Mouse (Mus musculus) heart, postnatal 14 days (tissue): ENCODE measurements around the gene Itpa. TPM values are rescaled to one million over a fixed set of nuclear protein-coding genes. Genes with fewer than 3 reads are reported as not detected.
A peak's percentile ranks its signal among the peaks of the same experiment; 100 is the strongest.

ENCODE experiments used
- DNase-seq, 2 experiments: peaks; one replicate each; pipeline ENCODE4 v3.0.0; 2021 to 2022
- intact Hi-C: fragments of 180-260 bp; cut with DNase I; formaldehyde crosslinking; loops from one replicate; pipeline ENCODE4 v1.15.1; 2025
- total RNA-seq, 2 experiments: library from RNA; stranded (reverse); gene quantifications; 2 replicates each; pipeline ENCODE4 v1.2.3; 2021

Gene Itpa
- total RNA-seq, 2 experiments from 2014 or later = 19.8 to 20.2 TPM

DNA sequence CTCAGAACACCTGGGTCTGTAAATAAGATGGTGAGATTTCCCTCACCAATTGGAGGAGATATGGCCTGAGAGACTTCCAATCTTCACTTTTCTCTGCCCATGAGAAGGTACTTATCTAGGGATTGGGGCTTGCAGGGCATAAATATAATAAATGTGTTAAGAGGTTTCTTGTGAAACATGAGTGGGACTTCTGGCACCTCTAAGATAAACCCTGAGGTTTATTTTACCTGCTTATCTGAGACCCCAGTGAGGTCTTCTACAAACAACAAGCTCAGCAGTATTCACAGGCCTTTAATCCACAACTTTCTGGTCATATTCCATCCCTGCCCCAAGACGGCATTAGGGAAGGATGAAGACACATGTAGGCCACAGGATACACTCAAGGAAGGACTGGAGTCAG lies 13.7 kb upstream of the Itpa start:
- intact Hi-C loops = no loop called here
- no peak for DNase-seq

DNA sequence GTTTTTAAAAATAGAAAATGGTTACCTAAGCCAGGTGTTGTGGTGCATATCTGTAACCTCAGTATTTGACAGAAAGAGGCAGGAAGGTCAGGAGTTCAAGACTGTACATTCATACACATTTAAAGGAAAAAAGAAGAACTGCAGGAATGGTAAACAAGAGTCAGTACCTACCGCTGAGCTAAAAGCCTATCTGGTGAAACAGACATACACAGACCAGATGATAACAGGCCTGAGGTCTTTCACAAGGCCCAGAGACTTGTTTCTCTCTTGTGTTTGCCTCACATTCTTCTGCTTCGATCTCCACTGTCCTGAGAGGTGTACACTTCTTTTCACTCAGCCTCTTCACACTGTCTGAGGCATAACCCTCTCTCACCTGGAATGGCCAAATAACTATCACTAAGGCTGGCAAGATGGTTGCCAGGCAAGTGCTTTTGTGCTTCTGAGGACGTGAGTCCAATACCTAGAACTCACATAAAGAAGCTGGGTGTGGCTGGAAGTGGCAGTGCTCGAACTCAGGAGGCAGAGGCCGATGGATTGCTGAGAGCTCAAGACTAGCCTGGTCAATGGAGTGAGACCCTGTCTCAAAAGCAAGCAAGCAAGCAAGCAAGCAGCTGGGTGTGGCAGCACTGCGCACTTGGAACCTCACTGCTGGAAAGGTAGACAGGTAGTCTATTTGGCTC lies 11.6 kb upstream of the Itpa start:
- intact Hi-C loops = no loop called here
- DNase-seq = no peak

- DNase-seq = no peak
- intact Hi-C loops = no loop called here
These were observed 10.9 kb upstream of the Itpa start for GRCm38 (mm10) chr2:130656536-130656935.

DNA sequence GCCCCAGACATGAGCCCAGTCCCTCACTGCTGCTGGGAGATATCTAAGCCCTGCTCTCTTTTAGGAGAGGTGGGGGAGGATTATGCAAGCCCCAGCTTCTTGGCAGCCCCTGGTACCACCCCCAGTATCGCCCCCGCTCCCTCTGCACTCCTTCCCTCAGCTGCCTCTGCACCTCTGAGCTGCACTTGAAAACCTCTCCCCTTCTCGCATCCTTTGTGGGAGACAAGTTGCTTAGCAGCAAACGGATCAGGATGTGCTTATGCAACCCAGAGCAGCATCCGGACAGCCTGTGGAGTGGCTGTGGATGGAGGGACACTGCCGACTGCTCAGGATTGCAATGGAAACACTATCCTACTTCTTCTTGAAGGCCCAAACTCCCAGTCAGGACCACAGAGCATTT lies 9.9 kb upstream of the Itpa start:
- intact Hi-C loops = no loop called here
- no peak for DNase-seq

GRCm38 (mm10) chr2:130658530-130658929 lies 8.9 kb upstream of the Itpa start:
- intact Hi-C loops = no loop called here

GRCm38 (mm10) chr2:130663342-130663741 lies 4.1 kb upstream of the Itpa start:
- no peak for DNase-seq
- intact Hi-C loops = no loop called here

More at GRCm38 (mm10) chr2:130658530-130658929, 8.9 kb upstream of the Itpa start:
- no peak for DNase-seq

GRCm38 (mm10) chr2:130664102-130664701 lies 3.2 kb upstream of the Itpa start, which contains the start of gene Ddrgk1:
Gene Ddrgk1, minus strand, starts transcription at chr2:130664659.
- intact Hi-C loops = no loop called here
- peak; percentile 93 for DNase-seq

DNA sequence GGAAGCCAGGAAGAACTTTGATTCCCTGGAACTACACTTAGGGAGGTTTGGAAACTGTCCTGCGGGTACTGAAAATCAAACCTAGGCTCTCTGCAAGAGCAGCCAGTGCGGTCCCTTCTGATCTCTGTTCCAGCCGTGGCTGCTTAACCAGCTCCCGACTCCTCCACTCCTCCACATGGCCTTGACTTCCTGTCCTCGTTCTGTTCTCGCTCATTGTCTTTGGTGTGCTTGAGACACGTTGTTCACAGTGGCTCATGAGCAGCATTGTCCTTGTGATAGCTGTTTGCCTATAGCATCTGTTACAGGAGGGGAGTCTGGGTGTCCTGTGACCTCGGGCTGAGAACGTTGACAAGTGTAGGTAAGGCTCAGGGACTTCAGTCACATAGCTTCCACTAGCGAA lies 9.8 kb downstream of the Itpa start:
- no peak for DNase-seq
- intact Hi-C loops = no loop called here

- intact Hi-C loops = no loop called here
- DNase-seq = no peak
These were observed 11.7 kb downstream of the Itpa start for GRCm38 (mm10) chr2:130679154-130679553.

DNA sequence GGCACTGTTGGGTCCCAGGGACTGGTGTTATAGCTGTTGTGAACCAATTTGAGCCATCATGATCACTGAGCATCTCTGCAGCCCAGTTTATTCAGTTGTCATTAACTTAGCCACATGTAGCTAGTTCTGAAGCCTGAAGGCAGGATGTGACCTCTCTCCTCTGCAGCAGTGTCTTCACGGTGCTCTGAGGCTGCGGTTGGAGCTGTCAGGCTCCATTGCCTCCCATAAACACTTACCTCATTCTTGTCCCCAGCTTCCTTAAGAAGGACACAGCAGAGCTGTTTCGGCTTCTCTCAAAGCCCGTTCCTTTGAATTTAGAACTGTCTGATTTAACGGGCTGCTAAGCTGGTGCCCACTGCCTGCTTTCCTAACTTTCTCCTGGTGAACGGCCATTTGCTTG lies 12.5 kb downstream of the Itpa start:
- intact Hi-C loops = no loop called here
- no peak for DNase-seq

DNA sequence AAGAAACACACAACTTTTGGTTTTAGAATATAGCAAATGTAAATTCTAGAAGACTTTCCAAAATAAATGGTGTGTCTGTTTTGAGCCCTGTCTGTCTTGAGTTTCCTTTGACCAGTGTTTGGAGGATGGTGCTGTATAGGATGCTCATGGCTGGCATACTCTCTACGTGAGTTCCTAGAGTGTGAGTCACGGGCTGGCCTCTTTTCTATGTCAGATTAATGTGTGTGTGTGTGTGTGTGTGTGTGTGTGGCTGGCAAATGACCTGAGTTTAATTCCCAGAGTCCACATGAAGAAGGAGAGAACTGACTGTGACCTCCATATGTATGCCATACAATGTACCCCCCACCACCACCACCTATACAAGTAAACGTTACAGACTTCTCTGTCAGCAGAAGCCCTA lies 14.1 kb downstream of the Itpa start:
- DNase-seq = no peak
- intact Hi-C loops = no loop called here

DNA sequence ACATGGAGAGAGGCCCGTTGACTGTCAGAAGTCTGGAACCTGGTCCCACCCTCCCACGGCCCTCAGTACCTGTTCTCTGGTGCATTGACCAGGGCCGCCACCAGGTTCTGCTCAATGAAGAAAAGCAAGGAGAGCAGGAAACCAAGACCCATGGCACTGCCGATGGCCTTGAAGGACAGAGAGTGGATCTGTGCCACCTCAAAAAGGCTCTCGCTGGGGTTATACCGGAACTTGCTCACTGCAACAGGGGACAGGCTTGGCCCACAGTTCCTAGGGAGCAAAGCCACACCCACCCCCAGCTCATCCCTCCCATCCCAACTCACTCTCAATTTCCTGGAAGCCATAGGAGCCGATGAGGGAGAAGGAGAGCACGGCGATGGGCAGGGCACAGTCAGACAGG lies 18.0 kb downstream of the Itpa start:
- DNase-seq = no peak
- intact Hi-C loops = no loop called here

- intact Hi-C loops = no loop called here
- DNase-seq = no peak
These were observed 21.6 kb downstream of the Itpa start for GRCm38 (mm10) chr2:130689011-130689410.

- intact Hi-C loops = no loop called here
- no peak for DNase-seq
These were observed 26.2 kb downstream of the Itpa start for GRCm38 (mm10) chr2:130693563-130693962.

DNA sequence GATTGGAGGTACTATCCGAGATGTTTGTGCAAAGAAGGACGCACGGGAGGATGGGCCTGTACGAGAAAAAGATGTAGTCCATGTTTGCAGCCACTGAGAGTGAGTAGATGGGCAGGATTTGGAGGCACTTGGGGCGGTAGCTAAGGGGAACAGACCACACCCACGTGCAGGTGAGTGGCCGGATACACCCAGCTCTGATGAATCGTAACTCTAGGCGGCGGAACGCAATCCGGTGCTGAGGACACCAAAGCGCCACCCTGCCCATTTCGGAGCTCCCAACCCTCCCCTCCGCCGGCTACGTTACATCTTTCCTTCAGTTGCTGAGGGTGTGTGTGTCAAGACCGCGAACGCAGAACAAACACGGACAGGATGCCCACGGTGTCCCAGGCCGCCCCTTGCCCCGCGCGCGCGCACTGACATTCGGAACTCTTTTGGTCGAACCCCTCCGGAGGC lies 29.3 kb downstream of the Itpa start:
- intact Hi-C loops = no loop called here
- DNase-seq = no peak

GRCm38 (mm10) chr2:130697153-130697810 lies 29.9 kb downstream of the Itpa start, which contains the start of gene Slc4a11:
Gene Slc4a11, minus strand, starts transcription at chr2:130697519.
- intact Hi-C loops = no loop called here
- peak; percentile 56 to 61 for DNase-seq

DNA sequence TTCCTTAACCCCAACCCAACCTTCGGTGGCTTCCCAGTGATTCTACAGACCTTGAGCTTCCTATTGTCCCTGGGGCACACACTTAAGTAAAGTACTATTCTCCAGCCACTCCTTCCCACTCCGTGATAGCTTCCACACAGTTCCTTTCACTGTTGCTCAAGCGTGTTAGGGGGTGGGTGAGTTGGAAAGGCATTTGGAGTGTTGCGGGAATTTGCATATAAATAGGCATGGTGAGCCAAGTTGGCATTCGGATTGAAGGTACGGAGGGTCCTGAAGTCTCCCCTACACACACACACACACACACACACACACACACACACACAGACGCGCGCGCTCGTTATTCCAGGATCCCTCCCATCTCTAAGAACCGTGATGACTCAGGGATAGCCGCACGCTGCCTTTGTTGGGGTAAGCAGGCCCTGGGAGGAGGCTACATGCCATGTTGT lies 30.4 kb downstream of the Itpa start:
- no peak for DNase-seq
- intact Hi-C loops = no loop called here

DNA sequence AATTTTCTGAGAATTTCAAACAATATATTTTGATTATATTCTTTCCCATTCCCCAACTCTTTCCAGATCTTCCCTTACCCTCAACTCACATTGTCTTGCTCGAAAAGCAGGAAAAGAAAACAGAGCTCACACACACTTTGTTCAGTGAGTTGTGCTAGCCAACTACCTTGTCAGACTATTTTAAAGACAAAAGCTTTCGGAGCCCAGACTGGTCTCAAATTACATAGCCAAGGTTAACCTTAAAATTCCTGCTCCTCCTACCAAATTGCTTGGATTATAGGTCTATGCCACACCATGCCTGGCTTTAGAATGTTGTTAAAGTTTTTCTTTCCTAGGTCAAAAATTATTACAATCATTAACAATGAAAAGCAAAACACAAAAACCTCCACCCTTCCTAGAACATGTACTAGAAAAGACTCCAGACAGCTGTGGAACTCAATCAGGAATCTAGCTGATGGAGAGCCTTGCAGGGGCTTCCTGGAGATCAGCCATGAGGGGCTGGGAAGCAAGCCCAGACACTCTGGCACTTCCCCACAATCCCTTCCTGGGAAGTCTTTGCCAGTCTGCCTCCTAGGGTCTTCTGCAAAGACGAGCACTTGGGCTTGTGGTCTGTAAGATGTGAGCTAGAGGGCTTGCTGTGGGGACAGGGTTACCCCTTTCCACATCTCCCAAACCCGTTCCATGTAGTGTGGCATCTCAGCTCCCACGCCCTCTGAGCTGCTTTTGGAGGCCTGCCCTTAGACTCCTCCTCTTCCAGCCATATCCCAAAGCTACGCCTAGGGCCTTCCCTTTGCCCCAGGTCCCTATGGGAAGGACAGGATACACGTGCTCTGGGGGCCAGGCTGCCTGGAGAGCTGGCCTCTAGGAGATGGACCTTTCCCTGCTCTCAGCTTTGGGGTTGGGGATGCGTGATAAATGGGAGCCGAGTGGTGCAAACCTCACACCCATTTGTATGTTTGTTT lies 36.9 kb downstream of the Itpa start:
- intact Hi-C loops = no loop called here
- DNase-seq = peak in 1 of 2 experiments; percentile 14

DNA sequence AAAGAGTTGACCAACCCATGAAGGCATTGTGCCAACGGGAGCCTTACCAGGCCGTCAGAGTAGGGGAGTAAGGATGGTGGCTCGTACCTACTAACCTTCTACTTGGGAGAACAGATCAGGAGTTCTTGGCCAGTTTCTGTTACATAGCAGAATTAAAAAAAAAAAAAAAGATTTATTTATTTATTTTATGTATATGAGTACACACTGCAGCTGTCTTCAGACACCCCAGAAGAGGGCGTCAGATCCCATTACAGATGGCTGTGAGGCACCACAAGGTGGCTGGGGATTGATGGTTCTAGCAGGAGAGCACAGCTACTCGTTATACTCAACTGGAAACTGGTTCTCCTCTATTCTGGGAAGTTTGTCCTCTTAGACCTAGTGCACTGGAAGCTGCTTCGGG lies 37.8 kb downstream of the Itpa start:
- intact Hi-C loops = no loop called here
- no peak for DNase-seq

DNA sequence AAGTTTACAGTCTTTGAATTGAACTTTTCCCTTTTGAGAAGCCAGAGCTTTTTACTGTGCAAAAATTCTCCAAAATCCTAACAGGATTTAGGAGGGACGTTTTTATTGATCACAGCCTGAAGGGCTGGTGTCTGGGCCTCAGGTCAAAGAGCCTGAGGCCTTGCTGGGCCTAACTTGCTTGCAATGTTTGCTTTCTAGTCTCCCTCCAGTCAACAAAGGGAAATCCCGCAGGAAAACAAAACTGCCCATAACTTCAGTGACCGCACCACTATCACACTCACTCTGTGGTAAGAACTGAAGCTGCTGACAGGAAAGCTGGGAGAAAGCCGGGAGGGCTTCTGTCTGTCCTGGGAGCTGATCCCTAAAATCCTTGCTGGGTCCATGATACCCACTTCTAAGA lies 39.2 kb downstream of the Itpa start:
- intact Hi-C loops = no loop called here
- no peak for DNase-seq

DNA sequence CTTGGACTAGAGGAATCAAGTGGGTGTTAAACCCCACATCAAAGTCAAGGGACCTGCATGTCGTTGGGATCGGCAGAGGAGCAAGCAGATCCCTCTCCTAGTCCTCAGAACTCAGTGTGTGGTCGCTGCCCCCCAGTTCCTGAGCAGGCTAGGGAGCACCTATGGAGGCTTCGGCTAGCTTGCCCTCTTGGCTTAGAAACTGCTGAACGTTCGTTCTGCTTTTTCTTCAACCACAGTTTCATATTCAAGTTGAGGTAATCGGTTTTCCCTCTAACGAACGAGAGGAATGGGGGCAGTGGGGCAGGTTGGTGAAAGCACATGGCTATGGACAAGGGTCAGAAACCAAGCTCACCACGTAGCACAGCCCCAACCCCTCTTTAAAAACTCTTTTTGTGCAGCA lies 39.6 kb downstream of the Itpa start:
- intact Hi-C loops = no loop called here
- DNase-seq = no peak
